Mouse (Mus musculus): Measurements from ENCODE around the gene Lrwd1. TPM values are rescaled to one million over a fixed set of nuclear protein-coding genes. Genes with fewer than 3 reads are reported as not detected.
A peak's percentile ranks its signal among the peaks of the same experiment; 100 is the strongest.
"Not testable (repeated sequence)": the region's sequence is repeated elsewhere in the genome, so short reads cannot be mapped to it uniquely, and the experiment has no call there.

The Lrwd1 gene
- total RNA-seq (2015) = 13.2 and 16.5 TPM in 2 replicates
- 52.6 and 56.5 TPM in 2 replicates for total RNA-seq (2017)

DNA sequence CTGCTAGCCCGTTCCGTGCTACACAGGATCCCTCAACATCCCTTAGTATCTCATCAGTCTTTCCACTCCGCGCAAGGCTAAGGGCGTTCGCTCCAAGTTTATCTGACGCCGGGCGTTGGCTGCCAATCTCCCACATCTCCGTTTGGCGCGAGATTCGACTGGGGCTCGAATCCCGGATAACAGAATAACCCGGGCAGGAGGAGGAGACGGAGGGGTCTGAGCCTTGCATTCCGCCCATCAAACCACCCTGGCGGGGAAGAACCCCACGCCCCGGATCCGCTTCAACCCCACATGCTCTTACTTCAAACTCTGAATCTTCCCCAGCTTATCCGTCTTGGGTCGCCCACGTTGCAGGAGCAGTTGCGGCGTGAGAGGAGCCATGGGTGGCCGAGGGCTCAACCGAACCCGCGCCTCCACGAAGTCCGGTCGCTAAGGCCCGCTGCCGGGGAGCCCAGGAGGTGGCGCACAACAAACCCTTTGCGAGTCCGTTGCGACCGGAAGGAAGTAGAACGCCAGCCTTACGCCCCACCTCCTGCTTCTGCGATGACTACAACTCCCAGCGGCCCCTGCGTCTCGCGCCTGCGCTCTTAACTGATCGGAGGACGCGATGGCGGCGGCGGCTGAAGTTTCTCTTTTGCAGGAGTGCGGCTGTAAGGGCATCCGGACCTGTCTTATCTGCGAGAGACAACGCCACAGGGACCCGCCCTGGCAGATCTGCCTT, at the start of gene Lrwd1, which contains the start of gene Alkbh4:
Gene Lrwd1, minus strand, starts transcription at position 504 of the 721 bp plus-strand sequence.
Gene Alkbh4, plus strand, starts transcription at position 576 of the 721 bp plus-strand sequence.
- peak; percentile 85 for ATAC-seq (replicated peaks; ENCODE audit: poor library complexity)

DNA sequence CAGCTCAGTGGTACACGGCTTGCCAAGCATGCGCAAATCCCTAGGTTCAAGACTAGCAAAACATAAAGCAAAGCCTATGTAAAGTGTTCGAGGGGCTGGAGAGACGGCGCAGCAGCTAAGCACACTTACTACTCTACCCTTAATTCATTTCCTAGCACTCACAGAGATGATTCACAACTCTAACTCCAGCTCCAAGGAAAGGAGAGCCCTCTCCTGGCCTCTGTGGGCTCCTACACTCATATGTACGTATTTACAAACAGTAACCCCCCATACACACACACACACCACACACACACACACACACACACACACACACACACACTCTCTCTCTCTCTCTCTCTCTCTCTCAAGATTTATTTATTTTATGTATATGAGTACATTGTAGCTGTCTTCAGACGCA, 47.9 kb upstream of the Lrwd1 start:
- ATAC-seq (replicated peaks; ENCODE audit: poor library complexity) = 0 out of 2 replicates have a peak, but pooled peaks have one; percentile 40

DNA sequence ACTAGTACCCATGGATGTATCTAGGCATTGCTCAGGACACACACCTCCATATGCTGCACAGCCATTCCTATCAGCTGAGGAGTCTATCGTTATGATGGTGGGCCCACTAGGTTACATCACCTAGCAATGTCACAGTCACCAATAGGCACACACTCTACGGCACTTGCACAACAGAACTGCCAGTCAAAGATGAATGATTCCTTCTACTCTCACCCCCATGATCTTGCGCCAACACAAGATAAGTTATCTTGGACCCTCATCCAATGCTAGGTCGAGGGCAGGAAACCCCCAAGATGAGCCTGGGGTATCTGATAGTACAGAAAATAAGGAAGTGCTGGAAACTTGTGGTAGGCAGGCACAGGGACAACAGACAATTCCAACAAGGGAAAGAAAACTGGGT, 47.0 kb upstream of the Lrwd1 start:
- peak; percentile 45 for ATAC-seq (replicated peaks; ENCODE audit: poor library complexity)

DNA sequence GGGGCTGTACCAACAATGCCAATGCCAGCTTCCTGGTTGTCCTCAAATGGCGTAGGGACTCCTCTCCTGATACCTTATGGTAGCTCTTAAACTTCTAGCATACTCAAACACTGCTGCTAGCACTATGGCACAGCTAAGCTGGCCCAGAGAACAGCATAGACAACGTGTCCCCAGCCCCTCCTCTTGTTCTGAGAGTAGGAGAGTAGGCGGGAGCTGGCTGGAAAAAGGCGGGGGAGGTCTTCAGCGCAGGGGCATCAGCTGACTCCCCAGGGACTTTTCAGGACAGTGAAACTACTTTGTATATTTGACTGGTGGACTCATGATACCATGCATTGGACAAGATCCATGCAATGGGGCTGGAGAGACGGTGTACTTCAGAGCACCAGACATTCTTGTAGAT, 46.2 kb upstream of the Lrwd1 start:
- no peak for ATAC-seq (replicated peaks; ENCODE audit: poor library complexity)

DNA sequence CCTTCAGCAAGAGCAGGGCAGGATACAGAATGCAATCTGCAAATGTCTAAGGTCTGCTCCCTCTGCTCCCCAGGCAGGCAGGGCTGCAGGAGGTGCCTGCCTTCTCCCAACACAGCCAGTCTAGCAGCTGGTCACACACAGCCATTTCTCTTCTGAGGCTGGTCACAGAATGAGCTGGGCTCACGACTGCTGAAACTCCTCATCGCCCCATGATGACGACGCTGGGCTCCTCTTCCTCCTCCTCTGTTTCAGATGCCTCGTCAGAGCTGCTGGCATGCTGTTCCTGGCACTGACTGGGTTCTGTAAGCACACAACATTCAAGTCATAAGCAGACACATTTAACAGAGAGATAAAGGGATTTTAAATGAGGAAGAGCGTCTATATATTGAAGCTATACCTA, 45.3 kb upstream of the Lrwd1 start:
- ATAC-seq (replicated peaks; ENCODE audit: poor library complexity) = no peak

DNA sequence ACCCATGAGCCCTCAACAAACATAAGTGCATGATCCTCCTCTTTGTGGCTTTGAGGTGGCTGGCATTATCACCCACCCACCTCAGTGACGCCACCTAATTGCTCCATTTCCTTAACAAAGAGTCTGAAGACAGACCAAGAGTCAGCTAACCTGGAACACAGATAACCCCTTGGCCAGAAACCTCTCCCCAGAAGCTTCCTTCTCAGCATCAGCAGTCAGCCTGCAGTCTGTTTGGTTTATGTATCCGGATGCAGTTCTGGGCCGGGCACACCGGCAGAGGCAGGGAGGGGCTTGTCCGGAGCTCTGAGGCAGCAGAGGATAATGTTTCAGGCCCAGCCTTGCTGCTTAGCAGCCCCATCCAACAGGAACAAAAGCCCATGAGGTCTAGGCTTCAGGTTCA, 43.7 kb upstream of the Lrwd1 start:
- ATAC-seq (replicated peaks; ENCODE audit: poor library complexity) = peak; percentile 43

DNA sequence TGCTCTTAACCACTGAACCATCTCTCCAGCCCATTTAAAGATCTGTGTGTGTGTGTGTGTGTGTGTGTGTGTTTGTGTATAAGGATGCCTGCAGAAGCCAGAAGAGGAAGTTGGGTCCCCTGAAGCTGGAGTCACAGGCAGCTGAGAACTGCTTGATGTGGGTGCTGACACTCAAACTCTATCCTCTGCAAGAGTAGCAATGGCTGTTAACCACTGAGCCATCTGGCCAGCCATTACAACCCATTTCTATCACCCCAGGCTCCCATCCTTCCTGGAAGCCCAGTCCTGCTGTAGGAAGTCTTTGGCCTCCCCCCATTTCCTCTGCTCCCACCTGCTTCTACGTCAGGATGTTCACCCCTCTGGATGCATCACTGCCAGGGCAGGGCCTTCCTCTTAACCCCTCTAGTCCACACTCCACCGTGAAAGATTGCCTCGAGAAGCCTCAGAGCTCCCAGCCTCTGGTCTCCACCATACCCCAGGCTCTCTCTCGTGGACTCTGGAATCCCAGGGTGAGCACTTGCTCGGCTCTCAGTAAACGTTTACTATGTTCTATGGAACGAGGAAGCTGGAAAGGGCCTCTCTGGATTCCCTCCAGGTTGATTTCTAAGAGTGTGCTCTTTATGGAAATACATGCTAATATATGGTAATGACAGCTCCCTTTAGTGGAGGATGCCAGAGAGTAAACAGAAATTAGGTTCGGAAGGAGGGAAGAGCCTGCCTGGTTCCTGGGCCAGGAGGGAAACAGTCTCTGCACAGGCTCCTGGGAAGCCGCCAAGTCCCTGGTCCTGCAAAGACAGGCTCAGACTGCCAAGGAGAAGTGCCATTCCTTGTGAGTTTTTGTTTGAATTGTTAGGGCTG, 38.0 kb upstream of the Lrwd1 start:
- ATAC-seq (replicated peaks; ENCODE audit: poor library complexity) = no peak

DNA sequence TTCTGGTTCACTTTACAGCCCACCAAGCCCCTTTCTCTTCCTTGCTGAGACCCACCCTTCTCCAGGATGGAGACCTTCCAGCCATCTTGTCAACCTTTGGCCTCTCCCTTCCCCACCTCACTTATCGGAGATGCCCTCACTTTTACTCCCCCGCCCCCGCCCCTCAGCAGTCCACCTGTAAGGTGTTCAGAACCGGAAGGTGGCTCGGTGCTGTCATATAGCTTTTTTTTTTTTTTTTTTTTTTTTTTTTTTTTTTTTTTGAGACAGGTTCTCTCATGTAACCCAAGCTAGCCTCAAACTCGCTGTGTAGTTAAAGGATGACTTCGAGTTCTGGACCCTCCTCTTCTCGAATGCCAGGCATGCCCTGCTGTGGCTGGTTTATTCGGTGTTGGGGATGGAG, 37.1 kb upstream of the Lrwd1 start:
- ATAC-seq (replicated peaks; ENCODE audit: poor library complexity) = no peak

DNA sequence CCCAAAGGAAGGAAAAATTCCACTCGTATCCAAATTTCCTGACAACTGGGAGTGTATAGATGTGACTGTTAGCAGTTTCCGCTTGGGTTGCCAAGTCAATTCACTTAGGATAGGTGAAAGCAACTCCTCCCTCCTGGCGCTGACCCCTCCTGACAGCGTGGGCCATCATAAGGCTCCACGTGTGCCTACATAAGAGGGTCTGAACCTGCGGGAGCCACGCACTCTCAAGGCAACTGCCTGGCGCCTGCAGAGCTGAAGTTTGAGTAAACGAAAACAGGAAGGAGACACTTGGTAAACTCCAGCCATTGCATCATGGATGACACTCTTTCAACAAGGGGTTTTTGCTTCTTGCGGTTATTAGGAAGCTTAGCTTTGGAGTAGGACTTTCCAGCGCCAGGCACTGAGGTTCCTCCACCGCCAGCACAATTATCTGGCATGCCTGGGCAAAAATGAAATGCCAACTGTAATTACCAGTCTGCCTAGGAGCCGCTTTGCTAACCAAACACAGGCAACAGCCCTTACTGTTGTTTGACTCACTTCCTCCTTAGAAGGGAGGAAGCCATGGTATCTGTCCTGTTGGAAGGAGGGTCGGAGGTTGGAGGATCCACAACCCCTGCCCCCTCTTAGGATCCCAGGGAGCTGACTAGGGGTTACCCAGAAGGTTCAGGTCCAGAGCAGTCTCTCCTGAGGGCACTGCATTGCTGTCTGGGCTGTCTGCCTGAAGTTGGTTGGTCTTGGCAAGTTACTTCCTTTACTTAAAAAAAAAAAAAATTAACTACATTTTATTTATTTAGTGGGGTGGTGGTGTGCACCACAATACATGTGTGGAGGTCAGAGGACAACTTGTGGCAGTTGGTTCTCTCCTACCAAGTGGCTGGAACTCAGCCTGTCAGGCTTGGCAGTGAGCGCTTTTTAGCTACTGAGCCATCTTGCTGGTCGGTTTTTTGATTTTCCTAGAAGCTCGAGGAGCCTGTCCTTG, 35.8 kb upstream of the Lrwd1 start:
- peak; percentile 64 for ATAC-seq (replicated peaks; ENCODE audit: poor library complexity)

DNA sequence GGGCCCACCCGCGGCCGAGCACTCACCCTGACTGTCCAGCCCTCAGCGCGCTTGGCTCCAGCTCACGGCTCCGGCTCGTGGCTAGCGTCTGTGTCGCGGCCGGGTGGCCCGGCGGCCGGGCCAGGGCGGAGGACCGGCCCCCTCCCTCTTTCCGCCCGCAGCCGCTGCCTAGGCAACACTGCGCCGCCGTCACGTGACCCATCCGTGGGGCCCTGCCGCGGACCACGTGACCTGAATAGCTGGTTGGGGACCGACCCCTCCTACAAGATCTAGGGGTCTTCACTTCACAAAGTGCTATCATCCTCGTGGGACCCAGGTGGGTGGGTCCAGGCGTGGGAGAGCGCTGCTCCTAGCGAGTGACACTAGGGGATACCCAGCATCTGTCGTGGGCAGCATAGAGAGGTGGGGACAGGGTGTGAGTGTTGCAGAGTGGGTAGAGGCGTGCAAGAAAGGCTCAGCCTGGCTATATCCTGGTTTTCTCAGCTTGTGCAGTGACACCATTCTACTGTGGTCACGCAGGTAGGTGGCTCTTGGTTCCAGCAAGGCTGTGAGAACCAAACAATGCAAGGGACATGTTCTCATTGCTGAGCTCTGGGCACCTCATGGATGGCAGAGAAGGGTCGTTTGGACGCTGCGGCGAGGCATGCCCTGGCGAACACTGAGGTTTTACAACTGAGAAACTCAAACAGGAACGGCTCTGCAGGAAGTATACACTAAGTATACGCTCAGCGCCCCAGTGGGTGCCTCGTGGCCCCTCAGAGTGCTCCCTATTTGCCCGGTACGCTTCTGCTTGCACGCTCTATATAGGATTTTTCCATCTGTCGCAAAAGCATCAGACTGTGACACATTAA, 34.9 kb upstream of the Lrwd1 start, which contains the start of gene Orai2:
Gene Orai2, minus strand, starts transcription at position 202 of the 851 bp plus-strand sequence.
- ATAC-seq (replicated peaks; ENCODE audit: poor library complexity) = peak; percentile 47

DNA sequence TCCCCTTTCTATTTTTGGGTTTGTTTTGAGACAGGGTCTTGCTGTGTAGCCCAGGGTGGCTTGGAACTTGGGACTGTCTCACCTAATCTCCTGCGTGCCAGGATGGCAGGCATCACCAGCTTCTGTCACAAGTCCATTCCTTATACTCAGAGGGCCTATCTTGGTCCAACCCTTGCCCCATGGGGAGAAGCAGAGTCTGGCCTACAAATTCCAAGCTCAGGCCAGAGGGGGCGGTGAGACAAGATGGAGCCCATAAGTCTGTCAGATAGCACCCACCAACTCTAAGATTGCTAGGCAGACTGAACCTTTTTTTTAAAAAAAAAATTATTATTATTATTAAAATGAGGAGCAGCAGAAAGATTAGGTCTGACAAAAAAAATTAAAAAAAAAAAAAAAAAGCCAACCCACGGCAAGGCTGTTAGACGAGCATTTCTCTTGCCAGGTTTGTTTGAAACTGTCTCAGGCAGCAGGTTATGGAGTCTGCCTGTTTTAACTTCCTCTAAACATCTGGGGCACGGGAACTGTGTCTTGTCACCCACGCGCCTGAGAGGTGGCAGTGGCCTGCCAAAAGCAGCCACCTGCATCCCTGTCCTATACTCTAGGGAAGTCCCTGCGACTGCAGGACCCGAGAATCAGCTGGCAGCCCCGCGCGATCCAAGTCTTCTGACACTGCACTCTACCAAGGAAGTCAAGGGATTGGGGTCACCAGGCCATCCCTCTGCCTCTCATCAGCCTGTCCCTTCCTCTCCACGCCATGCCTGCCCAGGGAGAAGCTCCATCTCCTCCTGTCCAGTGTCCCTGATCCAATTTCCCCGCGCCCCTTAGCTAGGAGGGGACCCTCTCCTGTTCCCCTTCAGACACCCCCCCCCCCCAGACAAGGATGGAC, 34.0 kb upstream of the Lrwd1 start:
- ATAC-seq (replicated peaks; ENCODE audit: poor library complexity) = peak; percentile 26

DNA sequence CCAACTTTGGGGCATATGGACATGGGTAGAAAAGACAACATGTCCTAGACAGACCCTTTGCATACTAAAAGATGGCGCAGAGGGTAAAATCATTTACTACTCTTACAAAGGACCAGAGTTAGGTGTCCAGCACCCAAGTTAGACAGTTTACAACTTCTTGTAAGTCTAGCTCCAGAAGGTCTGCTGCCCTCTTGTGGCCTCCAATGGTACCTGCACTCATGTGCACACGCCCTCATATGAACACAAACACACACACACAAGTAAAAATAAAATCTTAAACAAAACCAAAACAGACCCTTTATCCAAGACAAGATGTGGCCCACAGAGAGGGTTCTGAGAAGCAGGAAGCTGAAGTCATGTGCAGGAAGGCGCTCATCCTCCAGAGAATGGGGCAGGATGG, 32.2 kb upstream of the Lrwd1 start:
- ATAC-seq (replicated peaks; ENCODE audit: poor library complexity) = no peak

DNA sequence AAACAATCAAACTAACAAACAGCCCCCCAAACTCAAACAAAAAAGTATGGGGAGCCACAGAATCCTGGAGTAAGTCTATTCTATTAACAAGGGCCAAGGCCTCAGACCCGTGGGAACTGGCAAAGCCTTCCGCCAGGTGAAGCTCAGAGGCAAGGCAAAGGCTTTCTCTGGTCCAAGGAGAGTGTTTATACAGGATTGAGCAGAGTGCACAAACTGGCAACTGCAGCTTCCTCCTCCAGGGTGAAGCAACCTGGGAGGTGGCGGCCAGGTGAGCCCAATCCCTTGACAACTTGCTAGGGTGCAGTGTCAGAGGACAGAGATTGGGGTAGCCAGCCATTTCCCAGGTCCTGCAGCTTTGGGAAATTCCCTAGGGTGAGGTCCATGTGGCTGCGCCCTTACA, 31.4 kb upstream of the Lrwd1 start:
- no peak for ATAC-seq (replicated peaks; ENCODE audit: poor library complexity)

DNA sequence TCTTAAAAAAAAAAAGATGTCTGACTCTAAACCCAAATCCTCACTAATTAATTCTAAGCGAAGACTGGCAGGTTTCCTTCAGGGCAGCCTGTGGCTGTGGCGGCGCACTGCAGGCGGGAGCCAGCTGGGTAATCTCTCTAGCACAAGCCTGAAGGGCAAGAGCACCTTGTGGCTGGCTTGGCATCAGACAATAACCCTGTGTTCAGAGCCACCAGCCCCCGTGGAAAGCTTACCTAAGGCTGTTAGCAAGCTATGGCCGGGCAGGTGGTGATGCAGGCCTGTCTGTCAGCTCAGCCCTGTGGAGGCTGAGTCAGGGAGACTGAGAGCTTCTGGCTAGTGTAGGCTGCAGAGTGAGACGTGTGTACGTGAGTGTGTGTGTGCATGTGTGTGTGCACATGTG, 29.4 kb upstream of the Lrwd1 start:
- peak; percentile 45; the same call in 1 of the 2 replicates for ATAC-seq (replicated peaks; ENCODE audit: poor library complexity)

DNA sequence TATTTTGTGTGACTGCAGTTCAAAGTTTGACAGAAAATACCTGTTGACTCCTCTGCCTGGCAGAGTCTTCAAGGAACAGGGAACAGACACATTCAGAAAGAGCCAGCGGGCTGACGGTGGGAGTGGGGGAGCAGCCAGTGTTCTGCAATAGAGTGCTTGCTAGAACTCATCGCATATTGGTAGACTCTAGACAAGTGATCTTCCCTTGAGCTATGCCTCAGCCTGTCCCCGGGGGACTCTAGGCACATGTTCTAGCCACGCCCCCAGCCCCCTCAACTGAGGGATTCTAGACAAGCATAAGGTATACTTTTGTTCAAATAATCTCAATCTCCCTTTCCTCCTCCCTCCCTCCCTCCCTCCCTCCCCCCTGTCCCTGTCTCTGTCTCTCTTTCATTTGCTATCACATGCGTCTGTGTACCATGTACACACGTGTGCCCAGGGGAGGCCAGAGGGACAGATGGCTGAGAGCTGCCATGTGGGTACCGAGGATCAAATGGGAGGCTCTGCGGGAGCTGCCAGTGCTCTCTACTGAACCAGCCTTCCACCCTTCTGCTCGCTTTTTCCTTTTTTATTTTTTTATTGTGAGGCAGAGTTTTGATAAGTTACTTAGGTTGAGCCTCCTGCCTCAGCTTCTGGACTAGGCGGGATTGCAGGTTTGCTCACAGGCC, 28.1 kb upstream of the Lrwd1 start:
- ATAC-seq (replicated peaks; ENCODE audit: poor library complexity) = no peak

DNA sequence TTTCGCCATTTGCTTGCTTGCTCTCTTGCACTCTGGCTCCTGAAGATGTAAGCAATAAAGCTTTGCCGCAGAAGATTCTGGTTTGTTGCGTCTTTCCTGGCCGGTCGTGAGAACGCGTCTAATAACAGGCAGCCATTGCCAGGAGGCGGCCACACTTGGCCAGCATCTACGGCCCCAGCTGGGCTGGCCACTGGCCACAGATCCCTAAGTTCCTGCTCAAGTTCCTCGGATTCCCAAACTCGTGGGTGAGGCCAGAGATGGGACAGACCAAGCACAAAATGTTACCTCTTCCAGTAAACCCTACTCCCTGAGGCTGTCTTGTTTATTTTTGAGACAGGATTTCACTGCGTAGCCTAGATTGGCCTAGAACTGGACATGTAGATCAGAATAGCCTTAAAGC, 24.2 kb upstream of the Lrwd1 start:
- not testable (repeated sequence) for ATAC-seq (replicated peaks; ENCODE audit: poor library complexity)

DNA sequence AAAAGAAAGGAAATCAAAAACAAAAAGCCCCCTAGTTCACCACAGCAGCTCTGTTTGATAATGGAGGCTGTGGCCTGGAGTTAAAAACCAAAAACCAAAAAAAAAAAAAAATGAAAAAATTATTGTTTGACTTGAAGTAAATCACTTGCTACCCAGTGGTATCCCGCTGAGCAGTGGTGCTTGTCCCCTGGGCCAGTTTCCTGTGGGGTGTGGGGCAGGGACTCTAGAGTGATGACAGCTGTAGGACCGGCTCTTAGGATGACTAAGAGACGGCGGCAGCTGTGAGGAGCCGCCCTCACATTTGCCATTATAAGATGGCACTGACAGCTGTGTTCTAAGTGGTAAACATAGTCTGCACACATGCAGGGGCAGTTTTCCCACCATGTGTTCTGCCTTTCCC, 19.5 kb upstream of the Lrwd1 start:
- no peak for ATAC-seq (replicated peaks; ENCODE audit: poor library complexity)

DNA sequence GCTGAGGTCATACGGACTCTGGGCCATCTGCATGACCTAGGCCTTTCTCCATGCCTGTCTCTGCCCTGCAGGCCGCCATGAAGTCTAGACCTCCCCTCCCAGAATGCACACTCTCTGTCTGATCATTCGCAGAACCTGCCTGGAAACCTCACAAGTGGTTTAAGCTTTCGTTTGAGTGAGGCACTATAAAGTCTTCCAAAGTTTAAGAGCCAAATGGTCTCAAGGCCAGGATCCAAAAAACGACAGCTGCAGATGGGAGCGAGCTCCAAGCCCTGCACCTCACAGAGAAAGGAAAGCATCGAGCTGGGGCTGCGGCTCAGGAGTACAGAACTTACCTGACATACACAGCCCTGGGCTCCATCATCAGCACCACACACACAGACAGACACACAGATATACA, 16.5 kb upstream of the Lrwd1 start:
- no peak for ATAC-seq (replicated peaks; ENCODE audit: poor library complexity)
